Mouse (Mus musculus) adrenal gland, postnatal 14 days (tissue): ENCODE results near the gene Megf11. TPM values are rescaled to one million over a fixed set of nuclear protein-coding genes. Genes with fewer than 3 reads are reported as not detected.

Experiments used
- DNase-seq: peaks from one replicate; pipeline ENCODE4 v3.0.0; 2021; ENCODE audit warnings: mixed read lengths
- long read RNA-seq, 2 experiments: library from polyadenylated mRNA; stranded (forward); transcript quantifications; one replicate each; pipeline ENCODE4 v2.0.0; 2021
- total RNA-seq: library from RNA; stranded (reverse); gene quantifications from 2 replicates; pipeline ENCODE4 v1.2.3, GENCODE M21; 2021

The Megf11 gene
- total RNA-seq = 1.0 and 2.0 TPM in 2 replicates
- long read RNA-seq, experiment 1 = 0 reads
- long read RNA-seq, experiment 2, partial matches to known transcripts = 0 of 1 reads
- long read RNA-seq, experiment 2, other reads (novel, unspliced or antisense) = 1 of 1 reads

- peak; percentile 51 for DNase-seq
These were observed at the start of gene Megf11 for GRCm38 (mm10) chr9:64385511-64386465. Gene Megf11 (plus strand): TSS chr9:64385626.

GRCm38 (mm10) chr9:64335825-64336224 lies 49.6 kb upstream of the Megf11 start:
- DNase-seq = no peak

GRCm38 (mm10) chr9:64339361-64339760 lies 46.1 kb upstream of the Megf11 start:
- DNase-seq = no peak

DNA sequence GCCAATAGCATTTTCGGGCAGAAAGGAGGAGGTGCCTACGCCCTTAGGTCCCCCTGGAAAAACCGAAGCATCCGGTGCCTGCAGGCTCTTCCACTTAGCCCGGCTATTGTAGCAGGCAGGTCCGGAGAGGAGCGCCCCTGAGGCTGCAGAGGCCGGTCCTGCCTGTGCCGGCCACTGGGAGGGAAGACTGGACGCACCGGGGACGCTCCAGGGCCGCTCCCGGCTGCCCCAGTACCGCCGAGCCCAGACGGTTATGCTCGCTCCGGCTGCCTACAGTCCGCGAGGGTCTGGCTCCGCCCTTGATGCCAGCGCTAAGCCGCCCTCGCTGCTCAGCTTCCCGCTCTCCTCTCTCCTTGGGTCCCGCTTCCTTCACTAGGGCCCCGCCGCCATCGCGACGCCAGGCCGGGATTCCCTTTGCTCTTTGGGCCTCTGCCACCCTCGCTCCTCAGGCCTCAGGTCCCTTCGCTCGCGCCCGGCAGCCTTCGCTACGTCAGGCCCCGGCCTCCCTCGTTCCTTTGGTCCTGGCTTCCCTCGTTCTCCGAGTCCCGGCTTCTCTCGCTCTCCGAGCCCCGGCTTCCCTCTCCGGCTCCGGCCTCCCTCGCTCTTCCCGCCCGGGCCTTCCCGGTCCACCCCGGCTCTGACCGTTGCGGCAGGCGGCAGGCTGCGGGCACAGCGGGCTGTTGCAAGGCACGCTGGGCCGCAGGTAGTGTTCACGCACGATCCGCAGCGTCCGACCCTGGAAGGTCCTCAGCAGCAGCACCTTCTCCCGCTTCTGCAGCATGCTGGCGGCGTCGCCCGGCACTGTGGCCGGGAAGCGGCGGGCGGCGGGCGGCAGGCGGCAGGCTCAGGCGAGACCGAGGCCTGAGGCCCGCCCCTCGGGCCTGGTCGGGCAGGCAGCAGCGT lies 44.8 kb upstream of the Megf11 start:
- peak; percentile 88 for DNase-seq

GRCm38 (mm10) chr9:64341254-64341566 lies 44.2 kb upstream of the Megf11 start, which contains the start of gene Dis3l:
Gene Dis3l (minus strand): TSS chr9:64341288.
- DNase-seq = no peak

GRCm38 (mm10) chr9:64341671-64342070 lies 43.8 kb upstream of the Megf11 start:
- no peak for DNase-seq

DNA sequence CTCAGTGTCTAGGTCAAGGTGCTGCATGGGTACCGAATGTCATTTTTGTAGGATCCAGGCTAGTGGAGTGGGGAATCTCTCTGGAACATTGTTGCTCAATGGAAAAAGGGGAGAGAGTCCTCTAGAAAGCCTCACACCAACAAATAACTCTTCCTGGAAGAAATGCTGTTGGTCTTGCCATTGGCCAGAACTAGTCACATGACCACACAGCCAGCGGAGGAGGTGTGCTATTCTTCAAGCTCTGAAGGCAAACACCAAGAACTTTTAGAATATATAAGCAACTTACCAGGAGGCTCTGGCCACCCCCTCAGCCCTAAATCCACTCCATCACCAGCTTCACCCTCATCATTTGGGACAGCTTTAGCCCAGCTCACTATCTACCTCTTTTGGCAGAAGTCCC lies 41.8 kb upstream of the Megf11 start:
- DNase-seq = no peak

DNA sequence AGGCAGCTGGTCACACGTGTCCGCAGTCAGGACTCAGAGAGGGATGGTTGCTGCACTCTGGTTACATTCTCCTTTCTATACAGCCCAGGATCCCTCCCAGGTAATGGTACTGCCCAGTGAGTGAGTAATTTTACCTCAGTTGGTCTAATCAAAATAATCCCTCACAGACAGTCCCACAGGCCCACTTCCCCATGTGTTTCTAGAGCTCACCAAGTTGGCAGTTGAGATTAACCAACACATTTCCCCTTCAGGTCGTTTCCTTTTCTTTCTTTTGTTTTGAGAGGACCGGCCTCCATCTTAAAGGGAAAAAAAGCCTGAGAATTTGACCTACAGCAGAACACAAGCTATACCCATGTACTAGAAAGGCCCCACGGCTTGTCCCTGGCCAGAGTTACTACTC lies 39.5 kb upstream of the Megf11 start:
- DNase-seq = no peak

DNA sequence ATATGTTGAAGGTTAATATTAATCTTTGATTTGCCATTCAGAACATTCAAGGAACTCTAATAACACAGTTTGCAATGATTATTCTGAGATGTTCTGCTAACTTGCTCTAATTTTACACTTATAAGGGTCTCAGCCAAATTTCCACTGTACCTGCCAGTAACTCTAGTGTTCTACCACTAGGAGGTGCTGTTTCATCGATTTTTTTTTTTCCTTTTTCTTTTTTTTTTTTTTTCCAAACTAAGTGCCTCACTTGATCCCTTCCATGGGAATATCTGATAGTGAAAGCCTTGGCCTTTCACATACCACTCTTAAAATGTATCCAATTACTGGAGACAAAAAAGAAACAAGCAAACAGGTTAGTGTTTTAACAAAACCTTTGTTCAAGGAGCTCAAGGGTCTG lies 38.0 kb upstream of the Megf11 start:
- no peak for DNase-seq

- DNase-seq = no peak
These were observed 35.9 kb upstream of the Megf11 start for GRCm38 (mm10) chr9:64349490-64349889.

DNA sequence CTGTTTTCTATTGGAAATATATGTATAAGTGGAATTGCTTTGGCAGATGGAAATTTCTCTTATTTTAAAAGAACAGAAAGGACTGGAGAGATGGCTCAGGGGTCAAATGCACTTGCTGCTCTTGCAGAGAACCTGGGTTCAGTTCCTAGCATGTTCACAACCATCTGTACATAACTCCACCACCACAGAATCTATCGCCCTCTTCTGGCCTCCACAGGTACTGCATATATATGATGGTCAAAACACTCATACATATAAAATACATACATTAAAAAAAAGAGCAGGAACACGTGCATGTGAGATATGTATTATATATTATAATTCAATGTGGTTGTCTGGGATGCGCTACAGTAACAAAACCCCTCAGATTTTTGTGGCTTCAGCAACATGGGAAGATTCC lies 34.2 kb upstream of the Megf11 start:
- no peak for DNase-seq

GRCm38 (mm10) chr9:64355627-64356026 lies 29.8 kb upstream of the Megf11 start:
- DNase-seq = no peak

- no peak for DNase-seq
These were observed 24.0 kb upstream of the Megf11 start for GRCm38 (mm10) chr9:64361231-64361950.

DNA sequence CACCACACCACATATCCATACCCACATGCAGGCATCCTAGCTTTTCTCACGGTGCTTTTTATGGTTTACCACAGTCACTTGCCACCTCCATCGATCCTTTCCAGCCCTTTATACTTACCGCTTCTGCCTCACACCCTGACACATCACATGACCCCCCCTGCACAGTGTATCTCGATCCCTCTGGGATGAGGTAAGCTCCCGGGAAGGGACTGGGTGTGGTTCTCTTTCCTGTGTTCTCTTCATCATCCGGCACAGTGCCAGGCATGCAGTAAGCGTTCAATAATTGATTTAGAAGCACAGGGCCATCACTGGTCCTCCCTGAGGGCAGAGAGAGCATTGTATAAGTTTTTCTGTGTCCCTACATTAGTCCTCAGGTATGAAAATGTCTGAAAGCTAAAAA lies 15.6 kb upstream of the Megf11 start:
- peak; percentile 8 for DNase-seq

GRCm38 (mm10) chr9:64371305-64371819 lies 14.1 kb upstream of the Megf11 start:
- DNase-seq = no peak

- no peak for DNase-seq
These were observed 9.0 kb upstream of the Megf11 start for GRCm38 (mm10) chr9:64376380-64376779.

GRCm38 (mm10) chr9:64383021-64383788 lies 2.2 kb upstream of the Megf11 start:
- peak; percentile 38 for DNase-seq

DNA sequence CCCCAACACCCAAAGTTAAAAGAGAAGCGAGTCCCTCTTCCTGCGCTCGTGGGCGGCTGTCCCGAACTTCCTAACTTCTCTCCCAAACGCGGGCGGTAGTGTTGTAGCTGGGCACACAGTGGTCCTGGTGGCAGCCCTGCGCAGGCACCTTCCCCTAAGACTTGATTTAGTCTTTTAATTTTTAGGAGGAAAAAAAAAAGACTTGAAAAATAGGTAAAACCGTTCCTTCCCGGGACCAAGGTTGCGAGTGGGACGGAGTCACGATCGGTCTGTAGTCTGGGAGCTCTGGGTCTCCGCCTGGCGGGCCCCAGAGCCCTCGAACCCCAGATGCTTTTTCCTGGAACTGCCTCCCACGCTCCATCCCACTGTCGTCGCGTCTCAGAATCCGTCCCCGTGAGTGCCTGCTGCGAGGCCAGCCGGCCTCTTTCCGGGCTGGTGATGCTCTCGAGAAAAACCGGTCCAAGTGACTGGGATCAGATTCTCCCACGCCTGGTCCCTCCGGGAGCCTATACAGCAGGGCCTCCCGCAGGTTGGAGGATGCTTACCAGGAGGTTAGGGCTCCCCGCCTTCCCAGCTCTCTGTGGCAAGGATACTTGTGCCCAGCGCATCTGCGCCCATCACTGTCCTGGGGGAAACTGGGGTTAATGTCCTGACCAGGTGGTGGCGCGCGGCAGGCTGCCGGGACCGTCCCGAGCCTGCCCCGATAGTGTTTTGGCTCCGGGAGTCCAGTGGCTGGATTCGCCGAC lies 1.2 kb downstream of the Megf11 start:
- DNase-seq = peak; percentile 9

- no peak for DNase-seq
These were observed 4.3 kb downstream of the Megf11 start for GRCm38 (mm10) chr9:64389576-64390292.
